Mouse (Mus musculus) urinary bladder, adult 18-20 months (tissue): ENCODE data around the gene Prdm10.

ENCODE experiments used
- DNase-seq, 2 experiments: peaks; one replicate each; pipeline ENCODE4 v3.0.0; 2022; ENCODE audit warnings: low spot score in 2 of 2, mixed read lengths in 2 of 2

Gene Prdm10

DNA sequence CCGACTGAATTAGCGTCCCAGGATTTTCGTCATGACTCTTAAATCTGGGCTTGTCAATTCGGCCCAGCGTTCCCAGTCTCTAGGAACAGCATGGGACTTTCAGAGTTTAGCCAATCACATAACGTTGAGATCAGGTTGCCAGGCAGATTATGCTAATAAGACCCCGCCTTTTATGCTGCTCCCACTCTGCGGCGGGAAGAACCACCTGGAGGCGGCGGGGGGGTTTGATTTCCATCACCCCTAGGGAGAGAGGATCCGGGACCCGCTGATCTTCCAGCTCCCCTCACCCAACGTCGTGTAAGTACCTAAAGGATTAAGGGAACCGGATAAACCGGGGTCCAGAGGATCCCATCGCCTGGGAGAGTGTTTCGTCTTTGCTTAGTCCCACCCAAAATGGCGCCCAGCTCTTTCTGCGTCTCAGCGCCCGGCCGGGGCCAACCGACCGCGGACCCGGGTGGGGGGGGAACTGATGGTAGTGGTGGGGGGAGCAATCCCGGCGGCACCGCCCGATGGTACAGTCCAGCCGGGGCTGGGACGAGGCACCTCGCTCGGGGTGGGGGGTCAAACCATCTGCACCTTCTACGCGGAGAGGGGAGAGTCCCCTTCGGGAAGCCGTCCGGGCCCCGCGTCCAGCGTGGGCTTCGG lies at the start of gene Prdm10:
Gene Prdm10 (plus strand): TSS at position 173 of the 645 bp plus-strand sequence.
- DNase-seq: peak; percentile 91 to 92

DNA sequence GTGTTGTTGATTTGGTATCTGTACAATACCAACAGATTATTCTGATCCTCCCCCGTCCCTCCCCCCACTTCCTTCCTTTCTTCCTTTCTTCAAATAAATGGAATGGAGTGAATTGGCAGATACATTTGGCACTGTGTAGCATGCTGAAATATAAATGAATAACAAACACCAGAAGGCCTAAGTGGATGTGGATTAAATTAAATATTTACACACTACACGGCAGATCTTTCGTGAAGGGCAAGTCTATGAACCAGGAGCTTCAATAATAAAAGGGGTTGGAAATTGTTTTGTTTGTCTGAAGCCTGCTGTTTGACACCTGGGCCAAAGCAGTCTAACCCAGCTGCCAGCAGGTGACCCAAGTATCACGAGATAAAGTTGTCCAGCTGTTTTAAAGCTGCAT lies 45.3 kb upstream of the Prdm10 start:
- DNase-seq: no peak

DNA sequence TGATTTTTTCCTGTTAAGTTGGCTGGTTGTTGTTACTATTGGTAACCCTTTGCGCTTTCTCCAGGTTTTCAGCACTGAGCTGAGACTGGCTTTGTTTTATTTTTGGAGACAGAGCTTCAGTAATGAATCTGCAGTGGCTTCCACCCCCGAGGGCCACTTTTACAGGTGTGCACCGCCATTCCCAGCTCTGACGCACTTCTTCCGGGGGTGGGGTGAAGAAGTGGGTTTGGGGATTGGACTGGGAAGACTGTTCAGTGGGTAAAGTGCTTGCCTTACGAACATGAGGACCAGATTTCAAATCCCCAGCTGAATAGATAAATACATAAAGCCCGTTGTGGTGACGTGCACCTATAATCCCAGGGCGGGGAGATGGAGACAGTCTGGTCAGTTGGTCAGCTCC lies 44.8 kb upstream of the Prdm10 start:
- no peak for DNase-seq

GRCm38 (mm10) chr9:31236079-31236478 lies 44.3 kb upstream of the Prdm10 start:
- no peak for DNase-seq

GRCm38 (mm10) chr9:31238526-31238925 lies 41.8 kb upstream of the Prdm10 start:
- no peak for DNase-seq

DNA sequence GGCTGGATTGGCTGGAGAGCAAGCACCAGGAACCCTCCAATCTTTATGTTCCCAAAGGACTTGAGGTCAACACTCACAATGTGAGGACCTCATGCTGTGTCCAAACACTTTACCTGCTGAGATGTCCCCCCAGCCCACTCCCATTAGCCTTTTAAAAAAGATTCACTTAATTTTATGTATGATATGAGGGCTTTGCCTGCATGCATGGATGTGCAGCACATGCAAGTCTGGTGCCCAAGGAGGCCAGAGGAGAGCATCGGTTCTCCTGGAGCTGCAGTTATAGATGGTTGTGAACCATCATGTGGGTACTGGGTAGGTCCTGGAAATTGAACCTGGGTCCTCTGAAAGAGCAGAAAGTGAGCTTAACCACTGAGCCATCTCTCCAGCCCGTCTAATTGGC lies 40.8 kb upstream of the Prdm10 start:
- DNase-seq: no peak

GRCm38 (mm10) chr9:31240522-31241207 lies 39.7 kb upstream of the Prdm10 start:
- DNase-seq: no peak

DNA sequence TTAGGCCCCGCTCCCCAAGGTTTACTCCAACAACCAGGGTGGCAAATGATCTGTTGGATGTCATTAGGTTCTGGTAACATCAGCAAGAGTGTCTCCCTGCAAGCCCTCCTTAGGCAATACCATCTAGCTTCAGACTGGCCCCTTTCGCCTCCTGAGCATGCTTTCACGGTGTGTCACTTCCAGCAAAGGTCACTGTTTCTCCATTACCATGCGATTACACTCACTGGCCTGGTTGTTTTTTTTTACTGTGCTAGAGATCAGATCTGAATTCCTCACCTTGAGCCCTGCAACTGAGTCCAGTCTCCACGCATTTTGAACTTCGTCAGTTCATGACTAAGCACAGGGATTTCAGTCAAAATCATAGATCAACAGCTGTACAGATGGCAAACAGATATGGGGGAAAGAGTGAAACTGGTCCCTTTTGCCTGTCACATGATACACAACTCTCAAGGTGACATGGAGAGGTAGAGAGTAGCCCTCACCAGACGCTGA lies 39.1 kb upstream of the Prdm10 start:
- no peak for DNase-seq

DNA sequence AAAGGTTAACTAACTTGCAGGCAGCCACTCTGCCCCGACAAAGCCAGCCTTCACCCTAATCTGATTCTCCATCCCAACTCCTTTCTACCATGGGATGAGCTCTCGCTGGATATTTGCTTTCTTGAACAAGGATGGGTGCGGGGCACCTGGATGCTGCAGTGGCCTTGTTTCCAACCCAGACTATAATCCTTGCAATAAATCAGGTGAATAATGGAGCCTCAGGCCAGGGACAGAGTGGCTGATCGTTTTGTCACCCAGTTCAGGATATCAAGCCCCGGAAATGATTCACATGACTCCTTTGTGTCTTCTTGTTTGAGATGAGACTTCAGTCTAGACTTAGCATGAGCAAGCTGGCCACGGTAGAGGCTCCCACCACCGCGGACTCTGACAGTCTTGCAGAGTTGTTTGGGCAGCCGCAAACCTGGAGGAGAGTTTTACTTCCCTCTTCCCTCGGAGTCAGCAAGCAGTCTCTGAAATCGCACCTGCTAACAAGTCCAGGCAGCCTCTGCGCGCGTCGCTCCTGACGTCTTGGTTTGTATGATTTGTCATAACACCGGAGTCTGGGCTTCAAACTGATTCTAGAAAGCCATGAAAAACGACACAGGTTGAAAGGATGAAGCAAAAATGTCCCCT lies 36.9 kb upstream of the Prdm10 start:
- DNase-seq: peak; percentile 29 to 37

DNA sequence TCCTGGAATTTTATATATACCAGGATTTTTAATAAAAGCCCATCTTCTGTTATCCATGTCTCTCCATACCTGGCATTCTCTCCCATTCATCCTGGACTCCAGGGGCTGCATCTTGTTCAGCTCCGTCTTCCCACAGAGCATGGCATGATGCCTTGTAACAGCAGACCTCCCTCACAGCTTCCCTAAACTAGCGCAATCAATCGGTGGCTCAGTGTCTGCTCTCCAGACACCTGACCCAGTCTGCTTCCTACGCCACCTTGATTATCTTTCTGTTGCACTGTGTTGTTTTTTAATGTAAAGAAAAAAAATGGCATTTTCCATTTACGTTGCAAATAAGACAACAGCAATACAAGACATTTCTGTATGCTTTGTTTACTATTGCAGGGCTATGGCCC lies 36.4 kb upstream of the Prdm10 start:
- DNase-seq: no peak

DNA sequence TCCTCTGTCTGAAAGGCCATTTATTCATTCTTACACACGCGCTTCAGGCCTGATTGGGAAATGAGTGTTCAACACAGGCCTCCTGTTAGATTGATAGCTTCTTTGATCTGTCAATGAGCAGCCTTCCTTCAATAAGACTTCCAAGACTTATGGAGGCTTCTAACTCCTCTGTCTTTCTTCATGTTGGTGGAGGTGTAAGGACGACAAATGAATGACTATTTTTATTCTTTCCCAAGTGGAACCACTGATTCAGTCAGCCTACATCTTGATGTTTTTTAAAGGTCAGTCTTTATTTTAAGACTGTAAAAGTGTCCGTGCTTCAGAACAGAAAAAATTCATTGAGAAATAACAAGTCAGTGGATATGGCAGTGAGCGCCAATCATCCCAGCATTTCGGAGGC lies 35.3 kb upstream of the Prdm10 start:
- no peak for DNase-seq

DNA sequence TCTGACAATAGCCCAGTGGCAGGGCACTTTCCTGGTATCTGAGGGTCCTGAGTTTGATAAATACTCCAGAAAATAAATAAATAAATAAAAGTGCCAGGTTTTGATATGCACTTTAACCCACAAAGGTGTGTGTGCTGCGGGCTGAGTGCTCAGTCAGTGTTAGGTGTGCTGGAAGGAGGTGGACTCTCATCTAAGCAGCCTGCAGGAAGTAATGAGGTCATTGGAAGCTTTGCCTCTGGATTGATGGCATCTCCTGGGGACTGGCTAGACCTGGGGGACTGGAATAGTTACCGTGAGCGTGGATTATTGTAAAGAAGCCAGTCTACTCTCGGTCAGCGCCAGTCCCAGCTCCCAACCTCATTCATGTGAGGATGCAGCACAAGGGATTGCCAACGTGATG lies 33.9 kb upstream of the Prdm10 start:
- DNase-seq: no peak

DNA sequence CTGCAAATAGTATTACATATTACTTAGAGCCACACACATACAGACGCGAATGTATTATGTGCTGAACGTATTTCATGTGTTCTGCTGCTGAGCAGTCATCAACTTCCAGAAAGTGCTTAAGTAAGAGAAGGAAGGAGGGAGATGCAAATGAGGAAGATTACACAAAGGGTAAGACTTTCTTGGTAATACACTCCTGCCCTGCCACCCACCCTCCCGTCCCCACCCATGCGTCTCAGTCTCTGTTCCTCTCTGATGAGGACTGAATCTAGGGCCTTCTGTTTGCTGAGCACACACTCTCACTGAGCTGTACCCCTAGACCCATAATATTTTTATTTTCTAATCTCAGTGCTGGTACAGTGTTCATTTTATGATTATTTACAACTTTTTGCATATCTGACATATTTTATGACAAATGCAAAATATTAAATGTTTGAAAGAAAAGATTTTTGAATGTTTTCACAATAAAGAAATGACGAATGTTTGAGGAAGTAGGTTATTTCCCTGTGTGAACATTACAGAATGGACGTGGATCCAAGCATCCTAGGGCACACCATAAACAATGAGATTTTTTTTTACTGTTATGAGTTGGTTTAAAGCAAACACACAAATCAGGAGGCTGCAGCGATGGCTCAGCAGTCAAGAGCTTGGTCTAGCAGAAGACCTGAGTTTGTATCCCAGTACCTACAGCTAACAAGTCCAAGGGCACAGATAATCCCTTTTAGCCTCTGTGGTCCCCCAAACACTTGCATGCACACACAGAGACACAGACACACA lies 32.7 kb upstream of the Prdm10 start:
- no peak for DNase-seq

- peak in 1 of 2 experiments; percentile 23 for DNase-seq
Measured at GRCm38 (mm10) chr9:31252182-31252799, 28.0 kb upstream of the Prdm10 start.

DNA sequence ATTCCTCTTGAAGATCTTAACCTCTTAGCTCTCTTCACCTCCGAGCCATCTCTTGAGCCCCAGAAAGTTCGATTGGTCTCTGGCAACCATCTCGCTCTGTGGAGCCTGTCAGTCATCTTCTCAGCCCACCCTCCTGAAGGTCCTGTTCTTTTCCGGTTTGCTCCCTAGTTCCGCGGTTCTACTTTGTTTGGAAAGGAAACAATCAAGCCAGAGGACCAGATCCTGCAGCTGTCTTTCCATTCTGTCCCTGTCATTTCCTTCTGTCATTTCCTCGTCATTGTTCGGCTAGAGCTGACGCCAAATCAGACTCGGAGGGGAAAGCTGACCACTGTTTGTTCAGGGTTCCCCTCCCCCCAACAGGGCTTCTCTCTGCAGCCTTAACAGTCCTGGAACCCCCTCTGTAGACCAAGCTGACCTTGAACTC lies 27.0 kb upstream of the Prdm10 start:
- DNase-seq: peak; percentile 9 to 14

GRCm38 (mm10) chr9:31253866-31254696 lies 26.3 kb upstream of the Prdm10 start:
- DNase-seq: peak; percentile 23 to 36

DNA sequence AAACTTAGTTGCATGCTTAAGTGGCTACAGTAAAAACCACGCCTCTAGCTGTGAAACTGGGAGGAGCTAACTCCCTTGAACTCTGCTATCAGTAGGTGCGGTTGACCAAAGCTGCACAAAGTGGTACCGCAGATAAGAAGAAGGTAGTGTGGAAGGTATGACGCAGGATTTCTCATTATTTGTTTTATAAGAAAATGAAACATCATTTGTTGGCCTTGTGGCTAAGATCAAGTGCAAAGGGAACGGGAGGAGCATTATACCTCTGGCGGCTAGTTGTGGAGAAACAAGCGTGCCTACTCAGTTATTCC lies 25.7 kb upstream of the Prdm10 start:
- DNase-seq: peak in 1 of 2 experiments; percentile 45

- no peak for DNase-seq
Measured at GRCm38 (mm10) chr9:31255953-31256352, 24.4 kb upstream of the Prdm10 start.

GRCm38 (mm10) chr9:31258237-31258636 lies 22.1 kb upstream of the Prdm10 start:
- DNase-seq: no peak

- DNase-seq: no peak
Measured at GRCm38 (mm10) chr9:31260219-31260618, 20.1 kb upstream of the Prdm10 start.
